Comparison of ENCODE assay signal across 9 mouse cellular contexts in genomic region chr12:84215758-84216440, GRCm38 (mm10). TPM values are rescaled to one million over a fixed set of nuclear protein-coding genes. Genes with fewer than 3 reads are reported as not detected.
DNase-seq lines count a peak whose midpoint lies in the region; ATAC-seq and TF ChIP-seq lines count a peak whose summit lies in the region.
"Had no signal": no experiment of that assay in that cellular context is flagged by ENCODE, and none has a peak within 500 bp of the region (broad histone marks: within the 10 kb centered on the region; RNA-seq: fewer than 3 reads in every experiment).

No protein-coding gene starts in this region.

- no peak overlapping the region for H3K4me3 ChIP-seq in lung, embryonic 14.5 days (ENCODE audit: low read depth, low read length)
- no peak overlapping the region for H3K4me3 ChIP-seq in embryonic facial prominence, embryonic 14.5 days (ENCODE audit: low read depth, low read length)
- no peak overlapping the region for H3K4me3 ChIP-seq in intestine, embryonic 15.5 days (replicated peaks)
- no peak overlapping the region for H3K4me3 ChIP-seq in liver, embryonic 16.5 days (ENCODE audit: low read depth, low read length)
- H3K4me3 ChIP-seq: hindbrain, embryonic 15.5 days had no signal

- 58% methylated on average over 11 of the region's 11 CpGs for WGBS in lung, embryonic 14.5 days
- WGBS in embryonic facial prominence, embryonic 14.5 days: 69% methylated on average over 11 of the region's 11 CpGs
- WGBS in intestine, embryonic 15.5 days: 48% methylated on average over 11 of the region's 11 CpGs
- WGBS in liver, embryonic 16.5 days (ENCODE audit: insufficient replicate concordance): 68% methylated on average over 11 of the region's 11 CpGs

- ATAC-seq in lung, embryonic 14.5 days (ENCODE audit: insufficient read depth): no peak
- ATAC-seq in embryonic facial prominence, embryonic 14.5 days (ENCODE audit: low read depth): no peak
- ATAC-seq in intestine, embryonic 15.5 days: no peak
- no peak for ATAC-seq in liver, embryonic 16.5 days (ENCODE audit: low read depth)

- no peak overlapping the region; the same call in 1 of the 2 replicates for H3K4me2 ChIP-seq in lung, embryonic 14.5 days
- 0 out of 2 replicates have a peak overlapping the region, but pooled peaks have one; percentile 23 for H3K4me2 ChIP-seq in embryonic facial prominence, embryonic 14.5 days (ENCODE audit: low read depth, low read length)
- peak overlapping the region; percentile 76; the same call in 1 of the 2 replicates for H3K4me2 ChIP-seq in intestine, embryonic 15.5 days (replicated peaks)
- H3K4me2 ChIP-seq in liver, embryonic 16.5 days (ENCODE audit: low read depth, low read length): no peak overlapping the region
- H3K4me2 ChIP-seq: hindbrain, embryonic 15.5 days had no signal

- peak overlapping the region; percentile 22; the same call in 1 of the 2 replicates for H3K27ac ChIP-seq in lung, embryonic 14.5 days (ENCODE audit: low read depth)
- peak overlapping the region; percentile 58 for H3K27ac ChIP-seq in embryonic facial prominence, embryonic 14.5 days (replicated peaks; ENCODE audit: low read depth, low read length)
- H3K27ac ChIP-seq in intestine, embryonic 15.5 days: peak overlapping the region; percentile 15; the same call in 1 of the 2 replicates
- 0 out of 2 replicates have a peak overlapping the region, but pooled peaks have one; percentile 8 for H3K27ac ChIP-seq in liver, embryonic 16.5 days (ENCODE audit: low read length)
- H3K27ac ChIP-seq: hindbrain, embryonic 15.5 days had no signal

- H3K27me3 ChIP-seq in lung, embryonic 14.5 days (ENCODE audit: insufficient read depth, low read length): no peaks in the 10 kb centered on the region
- H3K27me3 ChIP-seq in embryonic facial prominence, embryonic 14.5 days (replicated peaks; ENCODE audit: control insufficient read depth, insufficient read depth, low read length): no peaks in the 10 kb centered on the region
- no peaks in the 10 kb centered on the region for H3K27me3 ChIP-seq in intestine, embryonic 15.5 days (replicated peaks)
- no peaks in the 10 kb centered on the region for H3K27me3 ChIP-seq in liver, embryonic 16.5 days (ENCODE audit: control insufficient read depth, insufficient read depth, low read depth, low read length)
- H3K27me3 ChIP-seq: hindbrain, embryonic 15.5 days had no signal

- peaks cover 36% of the 10 kb centered on the region for H3K4me1 ChIP-seq in lung, embryonic 14.5 days (ENCODE audit: insufficient read depth)
- H3K4me1 ChIP-seq in embryonic facial prominence, embryonic 14.5 days (ENCODE audit: control insufficient read depth, insufficient read depth, low read length): peaks cover 29% of the 10 kb centered on the region
- H3K4me1 ChIP-seq in intestine, embryonic 15.5 days (replicated peaks): peaks cover 51% of the 10 kb centered on the region
- H3K4me1 ChIP-seq in liver, embryonic 16.5 days (ENCODE audit: control insufficient read depth, low read depth, low read length): peaks cover 67% of the 10 kb centered on the region

- no peaks in the 10 kb centered on the region for H3K9me3 ChIP-seq in lung, embryonic 14.5 days (ENCODE audit: low read depth, low read length)
- no peaks in the 10 kb centered on the region for H3K9me3 ChIP-seq in embryonic facial prominence, embryonic 14.5 days (ENCODE audit: control insufficient read depth, low read length)
- no peaks in the 10 kb centered on the region for H3K9me3 ChIP-seq in intestine, embryonic 15.5 days
- H3K9me3 ChIP-seq in liver, embryonic 16.5 days (replicated peaks; ENCODE audit: control insufficient read depth, low read length): no peaks in the 10 kb centered on the region
- H3K9me3 ChIP-seq: hindbrain, embryonic 15.5 days had no signal

- no peak for TF ChIP-seq CTCF in lung, embryonic 14.5 days (IDR thresholded peaks at IDR 0.05; ENCODE audit: low read depth)

- H3K9ac ChIP-seq in lung, embryonic 14.5 days: no peak overlapping the region
- no peak overlapping the region for H3K9ac ChIP-seq in embryonic facial prominence, embryonic 14.5 days (ENCODE audit: low read depth, low read length)
- no peak overlapping the region for H3K9ac ChIP-seq in intestine, embryonic 15.5 days
- no peak overlapping the region for H3K9ac ChIP-seq in liver, embryonic 16.5 days (ENCODE audit: low read depth, low read length)
- H3K9ac ChIP-seq: hindbrain, embryonic 15.5 days had no signal

- H3K36me3 ChIP-seq in lung, embryonic 14.5 days (ENCODE audit: insufficient read depth): peaks cover 15% of the 10 kb centered on the region; the same call in 1 of the 2 replicates
- no peaks in the 10 kb centered on the region for H3K36me3 ChIP-seq in embryonic facial prominence, embryonic 14.5 days (ENCODE audit: control insufficient read depth, insufficient read depth, low read length)
- H3K36me3 ChIP-seq in intestine, embryonic 15.5 days: no peaks in the 10 kb centered on the region
- no peaks in the 10 kb centered on the region; the same call in 1 of the 2 replicates for H3K36me3 ChIP-seq in liver, embryonic 16.5 days (ENCODE audit: control insufficient read depth, insufficient read depth)
- H3K36me3 ChIP-seq: hindbrain, embryonic 15.5 days had no signal

- no peak for DNase-seq in lung, embryonic 14.5 days
- DNase-seq in lung, postnatal 10 days: no peak
- DNase-seq in embryonic facial prominence, embryonic 14.5 days (ENCODE audit: low spot score): peak; percentile 72
- DNase-seq in ovary, postnatal 36 days (ENCODE audit: low spot score): no peak
- no peak for DNase-seq in layer of hippocampus, adult 8-10 months (ENCODE audit: low spot score in 2 of 2)
- DNase-seq: layer of hippocampus, adult 9-11 months had no signal

RNA-seq across cellular contexts. Expression of gene Elmsan1, which starts 2.8 kb away (rescaled TPM):
- 11.3 and 12.3 TPM in 2 replicates for polyA plus RNA-seq in lung, embryonic 14.5 days (2014; fragmentation: Nextera tagmentation; extraction: Ambion mirVana)
- polyA plus RNA-seq in embryonic facial prominence, embryonic 14.5 days (2014; fragmentation: Nextera tagmentation; extraction: Ambion mirVana): 9.4 and 9.8 TPM in 2 replicates
- polyA plus RNA-seq in intestine, embryonic 15.5 days (2015; fragmentation: Nextera tagmentation; extraction: Ambion mirVana): 7.2 and 7.7 TPM in 2 replicates
- polyA plus RNA-seq in liver, embryonic 16.5 days (2015; fragmentation: Nextera tagmentation; extraction: Ambion mirVana): 6.9 and 7.8 TPM in 2 replicates
- total RNA-seq in layer of hippocampus, adult 8-10 months (2022): 10 to 100 TPM; 21.6 to 28.5 (median 26.0) TPM

Comparison
In these comparisons a context has a peak if more than half of its experiments do, and no peak if none do; other contexts are left out.
1. H3K27ac ChIP-seq: peak in every context shown above with its lines; median percentile 58 in embryonic facial prominence, embryonic 14.5 days; 22 in lung, embryonic 14.5 days; 15 in intestine, embryonic 15.5 days; 8 in liver, embryonic 16.5 days.
2. H3K4me2 ChIP-seq: peak in embryonic facial prominence, embryonic 14.5 days (single experiment) and intestine, embryonic 15.5 days (single experiment); none in lung, embryonic 14.5 days (single experiment) and liver, embryonic 16.5 days (single experiment).